Mouse (Mus musculus): ENCODE results near the gene Prcp.
"Not testable (repeated sequence)": the region's sequence is repeated elsewhere in the genome, so short reads cannot be mapped to it uniquely, and the experiment has no call there.

Prcp gene

GRCm38 (mm10) chr7:92890618-92891230, 16.5 kb downstream of the Prcp start:
- DNase-seq (ENCODE audit: low spot score in 2 of 2): no peak

GRCm38 (mm10) chr7:92893478-92893877, 19.2 kb downstream of the Prcp start:
- no peak for DNase-seq (ENCODE audit: low spot score in 2 of 2)

GRCm38 (mm10) chr7:92896036-92896435, 21.8 kb downstream of the Prcp start:
- no peak for DNase-seq (ENCODE audit: low spot score in 2 of 2)

- DNase-seq (ENCODE audit: low spot score in 2 of 2): peak in 1 of 2 experiments; percentile 39
Measured at GRCm38 (mm10) chr7:92897021-92897420, 22.8 kb downstream of the Prcp start.

GRCm38 (mm10) chr7:92903360-92904038, 29.2 kb downstream of the Prcp start:
- peak; percentile 45 to 62 for DNase-seq (ENCODE audit: low spot score in 2 of 2)

- DNase-seq (ENCODE audit: low spot score in 2 of 2): not testable (repeated sequence)
Measured at GRCm38 (mm10) chr7:92904285-92904684, 30.0 kb downstream of the Prcp start.

GRCm38 (mm10) chr7:92920172-92920856, 46.0 kb downstream of the Prcp start:
- no peak for DNase-seq (ENCODE audit: low spot score in 2 of 2)

GRCm38 (mm10) chr7:92920857-92921172, 46.5 kb downstream of the Prcp start:
- no peak for DNase-seq (ENCODE audit: low spot score in 2 of 2)

- no peak for DNase-seq (ENCODE audit: low spot score in 2 of 2)
Measured at GRCm38 (mm10) chr7:92932792-92933191, 58.5 kb downstream of the Prcp start.

- DNase-seq (ENCODE audit: low spot score in 2 of 2): peak; percentile 43 to 59
Measured at GRCm38 (mm10) chr7:92933308-92933948, 59.2 kb downstream of the Prcp start.

GRCm38 (mm10) chr7:92936747-92937146, 62.5 kb downstream of the Prcp start:
- no peak for DNase-seq (ENCODE audit: low spot score in 2 of 2)

- peak; percentile 29 to 49 for DNase-seq (ENCODE audit: low spot score in 2 of 2)
Measured at GRCm38 (mm10) chr7:92937955-92938354, 63.7 kb downstream of the Prcp start.

- no peak for DNase-seq (ENCODE audit: low spot score in 2 of 2)
Measured at GRCm38 (mm10) chr7:92939776-92940175, 65.5 kb downstream of the Prcp start.

- no peak for DNase-seq (ENCODE audit: low spot score in 2 of 2)
Measured at GRCm38 (mm10) chr7:92950775-92951174, 76.5 kb downstream of the Prcp start.

GRCm38 (mm10) chr7:92952210-92952609, 77.9 kb downstream of the Prcp start:
- no peak for DNase-seq (ENCODE audit: low spot score in 2 of 2)

GRCm38 (mm10) chr7:92959758-92960157, 85.5 kb downstream of the Prcp start:
- no peak for DNase-seq (ENCODE audit: low spot score in 2 of 2)

GRCm38 (mm10) chr7:92961876-92962275, 87.6 kb downstream of the Prcp start:
- no peak for DNase-seq (ENCODE audit: low spot score in 2 of 2)

- DNase-seq (ENCODE audit: low spot score in 2 of 2): no peak
Measured at GRCm38 (mm10) chr7:92964754-92965501, 90.7 kb downstream of the Prcp start.

- DNase-seq (ENCODE audit: low spot score in 2 of 2): peak; percentile 61 to 65
Measured at GRCm38 (mm10) chr7:92967381-92968127, 93.3 kb downstream of the Prcp start.

- no peak for DNase-seq (ENCODE audit: low spot score in 2 of 2)
Measured at GRCm38 (mm10) chr7:92977429-92977828, 103.2 kb downstream of the Prcp start.

GRCm38 (mm10) chr7:92978225-92978624, 104.0 kb downstream of the Prcp start:
- DNase-seq (ENCODE audit: low spot score in 2 of 2): no peak

Measured in right cerebral cortex, postnatal 10 days (tissue).